Mouse (Mus musculus) hindbrain, embryonic 14.5 days (tissue): ENCODE data around the gene Nfkb2. TPM values are rescaled to one million over a fixed set of nuclear protein-coding genes. Genes with fewer than 3 reads are reported as not detected.

Experiments used
- ATAC-seq: fragments of 200-750 bp; cut with Nextera tagmentation; 2 replicates; pipeline ENCODE4 v1.8.0; 2017; ENCODE audit warnings: moderate number of reproducible peaks, mild to moderate bottlenecking, moderate TSS enrichment, moderate library complexity; ENCODE audit not compliant: low FRiP score
- DNase-seq: peaks from one replicate; pipeline ENCODE4 v3.0.0-alpha.2; 2015; ENCODE audit warnings: low spot score
- H3K27ac ChIP-seq: fragments of 300-500 bp; sonication (generic); 2 replicates; pipeline ENCODE4 v1.5.1; 2014; ENCODE audit warnings: mild to moderate bottlenecking, moderate library complexity
- H3K27me3 ChIP-seq: fragments of 300-500 bp; sonication (generic); 2 replicates; pipeline ENCODE4 v1.6.1; 2014; ENCODE audit warnings: mild to moderate bottlenecking, low read length, mixed read lengths; ENCODE audit not compliant: control insufficient read depth, insufficient read depth
- H3K36me3 ChIP-seq: fragments of 300-500 bp; sonication (generic); replicated peaks from 2 replicates; pipeline ENCODE4 v1.6.1; 2014; ENCODE audit not compliant: control insufficient read depth, insufficient read depth
- H3K4me1 ChIP-seq: fragments of 300-500 bp; sonication (generic); replicated peaks from 2 replicates; pipeline ENCODE4 v1.6.1; 2014; ENCODE audit warnings: antibody characterized with exemption, low read length, mixed read lengths; ENCODE audit not compliant: control insufficient read depth, insufficient read depth
- H3K4me2 ChIP-seq: fragments of 300-500 bp; sonication (generic); replicated peaks from 2 replicates; pipeline ENCODE4 v1.6.1; 2014; ENCODE audit warnings: mild to moderate bottlenecking, moderate library complexity
- H3K4me3 ChIP-seq: fragments of 300-500 bp; sonication (generic); replicated peaks from 2 replicates; pipeline ENCODE4 v1.5.1; 2014; ENCODE audit warnings: mild to moderate bottlenecking, low read length
- H3K9ac ChIP-seq: fragments of 300-500 bp; sonication (generic); 2 replicates; pipeline ENCODE4 v1.6.1; 2014
- H3K9me3 ChIP-seq: fragments of 300-500 bp; sonication (generic); 2 replicates; pipeline ENCODE4 v1.6.1; 2016; ENCODE audit warnings: low read length; ENCODE audit not compliant: control insufficient read depth
- WGBS: fragments of 180-500 bp; shearing (Covaris S2); extraction: QIAGEN DNeasy Blood & Tissue Kit; methylation state at CpG from one replicate; pipeline ENCODE4 v1.1.7; 2014; 5-methylcytosine and 5-hydroxymethylcytosine counted together
- polyA plus RNA-seq: library from polyadenylated mRNA; unstranded; fragments of >200 nt; fragmentation: Nextera tagmentation; extraction: Ambion mirVana; gene quantifications from 2 replicates; pipeline ENCODE4 v1.2.1, GENCODE M21; 2014

The Nfkb2 gene
- polyA plus RNA-seq, 1 experiment from 2014 or later: 1.9 TPM

GRCm38 (mm10) chr19:46306751-46307289 lies 2.7 kb downstream of the Nfkb2 start:
- Histone ChIP-seq H3K9ac (no peak overlapping the region), H3K4me2 (no peak overlapping the region), H3K9me3 (no peaks in the 10 kb centered on the region), H3K4me3 (no peak overlapping the region), H3K4me1 (peaks cover 10% of the 10 kb centered on the region; the same call in 1 of the 2 replicates), H3K36me3 (0 out of 2 replicates have a peak, but pooled peaks cover 3% of the 10 kb centered on the region), H3K27me3 (peaks cover 45% of the 10 kb centered on the region), H3K27ac (no peak overlapping the region)
- ATAC-seq (no peak), DNase-seq (no peak)
- 92% methylated on average over 9 of the region's 9 CpGs for WGBS

GRCm38 (mm10) chr19:46307781-46308180 lies 3.7 kb downstream of the Nfkb2 start:
- DNase-seq (no peak), ATAC-seq (no peak)
- no peak overlapping the region for H3K9ac ChIP-seq
- no peak overlapping the region for H3K4me3 ChIP-seq
- H3K27me3 ChIP-seq: peaks cover 45% of the 10 kb centered on the region
- H3K9me3 ChIP-seq: no peaks in the 10 kb centered on the region
- no peak overlapping the region for H3K27ac ChIP-seq
- H3K4me1 ChIP-seq: peaks cover 10% of the 10 kb centered on the region; the same call in 1 of the 2 replicates
- H3K36me3 ChIP-seq: peaks cover 11% of the 10 kb centered on the region
- no peak overlapping the region for H3K4me2 ChIP-seq
- 79% methylated on average over 16 of the region's 16 CpGs for WGBS

GRCm38 (mm10) chr19:46308303-46308702 lies 4.2 kb downstream of the Nfkb2 start:
- H3K9ac ChIP-seq: no peak overlapping the region
- H3K9me3 ChIP-seq: no peaks in the 10 kb centered on the region
- ATAC-seq: no peak
- DNase-seq: no peak
- H3K27me3 ChIP-seq: peaks cover 45% of the 10 kb centered on the region
- peaks cover 10% of the 10 kb centered on the region; the same call in 1 of the 2 replicates for H3K4me1 ChIP-seq
- H3K4me3 ChIP-seq: no peak overlapping the region
- H3K4me2 ChIP-seq: peak overlapping the region; percentile 69; the same call in 1 of the 2 replicates
- 59% methylated on average over 16 of the region's 16 CpGs for WGBS
- H3K27ac ChIP-seq: no peak overlapping the region
- H3K36me3 ChIP-seq: peaks cover 15% of the 10 kb centered on the region

GRCm38 (mm10) chr19:46308706-46309435 lies 4.8 kb downstream of the Nfkb2 start:
- peaks cover 21% of the 10 kb centered on the region for H3K36me3 ChIP-seq
- H3K4me3 ChIP-seq: peak overlapping the region; percentile 32
- peak overlapping the region; percentile 69 for H3K4me2 ChIP-seq
- H3K27me3 ChIP-seq: peaks cover 50% of the 10 kb centered on the region
- ATAC-seq (peak; percentile 36; the same call in 1 of the 2 replicates), DNase-seq (peak; percentile 92)
- H3K4me1 ChIP-seq: peaks cover 10% of the 10 kb centered on the region; the same call in 1 of the 2 replicates
- H3K27ac ChIP-seq: no peak overlapping the region
- WGBS: 2% methylated on average over 47 of the region's 47 CpGs
- no peaks in the 10 kb centered on the region for H3K9me3 ChIP-seq
- H3K9ac ChIP-seq: peak overlapping the region; percentile 48

GRCm38 (mm10) chr19:46309651-46310305 lies 5.7 kb downstream of the Nfkb2 start:
- Histone ChIP-seq H3K9ac (no peak overlapping the region), H3K4me1 (peaks cover 5% of the 10 kb centered on the region; the same call in 1 of the 2 replicates), H3K27ac (no peak overlapping the region), H3K4me3 (no peak overlapping the region), H3K27me3 (peaks cover 53% of the 10 kb centered on the region), H3K36me3 (peaks cover 26% of the 10 kb centered on the region), H3K9me3 (no peaks in the 10 kb centered on the region), H3K4me2 (no peak overlapping the region)
- 81% methylated on average over 21 of the region's 21 CpGs for WGBS
- no peak for DNase-seq
- no peak for ATAC-seq

GRCm38 (mm10) chr19:46310312-46310865 lies 6.3 kb downstream of the Nfkb2 start:
- H3K36me3 ChIP-seq: peaks cover 26% of the 10 kb centered on the region
- no peak overlapping the region for H3K9ac ChIP-seq
- no peak overlapping the region for H3K27ac ChIP-seq
- ATAC-seq: no peak
- H3K4me2 ChIP-seq: no peak overlapping the region
- no peaks in the 10 kb centered on the region for H3K4me1 ChIP-seq
- H3K4me3 ChIP-seq: no peak overlapping the region
- DNase-seq: no peak
- peaks cover 53% of the 10 kb centered on the region for H3K27me3 ChIP-seq
- 87% methylated on average over 12 of the region's 12 CpGs for WGBS
- H3K9me3 ChIP-seq: no peaks in the 10 kb centered on the region

- Histone ChIP-seq H3K27ac (no peak overlapping the region), H3K36me3 (peaks cover 26% of the 10 kb centered on the region), H3K4me1 (peaks cover 7% of the 10 kb centered on the region), H3K9me3 (no peaks in the 10 kb centered on the region), H3K27me3 (peaks cover 54% of the 10 kb centered on the region), H3K4me3 (no peak overlapping the region), H3K4me2 (no peak overlapping the region), H3K9ac (no peak overlapping the region)
- DNase-seq (no peak), ATAC-seq (no peak)
- 90% methylated on average over 9 of the region's 9 CpGs for WGBS
Observed at GRCm38 (mm10) chr19:46311341-46311740, 7.2 kb downstream of the Nfkb2 start.

GRCm38 (mm10) chr19:46312566-46312965 lies 8.4 kb downstream of the Nfkb2 start:
- peaks cover 18% of the 10 kb centered on the region for H3K4me1 ChIP-seq
- H3K36me3 ChIP-seq: peaks cover 26% of the 10 kb centered on the region
- H3K27ac ChIP-seq: no peak overlapping the region
- ATAC-seq: no peak
- no peaks in the 10 kb centered on the region for H3K9me3 ChIP-seq
- DNase-seq: no peak
- no peak overlapping the region for H3K9ac ChIP-seq
- 90% methylated on average over 21 of the region's 21 CpGs for WGBS
- peaks cover 55% of the 10 kb centered on the region for H3K27me3 ChIP-seq
- H3K4me3 ChIP-seq: no peak overlapping the region
- H3K4me2 ChIP-seq: no peak overlapping the region

GRCm38 (mm10) chr19:46313116-46313515 lies 9.0 kb downstream of the Nfkb2 start:
- Histone ChIP-seq H3K9me3 (no peaks in the 10 kb centered on the region), H3K36me3 (peaks cover 26% of the 10 kb centered on the region), H3K9ac (no peak overlapping the region), H3K4me1 (peaks cover 23% of the 10 kb centered on the region), H3K4me2 (no peak overlapping the region), H3K27me3 (peaks cover 51% of the 10 kb centered on the region), H3K4me3 (no peak overlapping the region), H3K27ac (no peak overlapping the region)
- DNase-seq (no peak), ATAC-seq (no peak)
- WGBS: 89% methylated on average over 9 of the region's 9 CpGs
